Mouse (Mus musculus): ENCODE measurements at regions not wholly inside any gene's neighbourhood (a gene's known extent, or its start where the extent isn't known, plus 50 kb on each side); places are given as distances from the start of the nearest gene placed in this dataset.

GRCm38 (mm10) chr4:154781391-154781790 lies 55.9 kb upstream of the Ttc34 start:
- peak; percentile 47 for DNase-seq (ENCODE audit: extremely low spot score)

- no peak for DNase-seq (ENCODE audit: extremely low spot score)
These were observed 55.0 kb upstream of the Ttc34 start for GRCm38 (mm10) chr4:154782291-154782690.

GRCm38 (mm10) chr4:154785282-154785987 lies 51.8 kb upstream of the Ttc34 start:
- peak; percentile 24 for DNase-seq (ENCODE audit: extremely low spot score)

DNA sequence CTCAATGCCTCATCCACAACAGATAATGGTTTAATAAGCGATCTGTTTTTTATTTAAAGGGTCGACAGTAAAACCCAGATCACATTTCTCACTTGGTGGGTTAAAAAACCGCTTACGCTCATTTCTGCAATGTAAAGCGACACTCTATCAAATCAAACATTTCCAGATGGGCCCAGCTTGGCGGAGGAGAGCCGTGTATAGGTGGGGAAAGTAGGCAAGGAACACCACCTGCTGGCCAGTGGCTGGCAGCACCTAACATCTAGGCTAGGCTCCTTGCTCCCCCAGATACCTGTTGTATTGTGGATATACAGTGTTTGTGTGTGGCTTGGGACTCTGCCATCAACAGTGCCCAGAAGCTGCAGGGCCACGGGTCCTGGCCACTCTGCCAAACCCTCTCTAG lies 50.1 kb upstream of the Ttc34 start:
- DNase-seq (ENCODE audit: extremely low spot score): peak; percentile 36
